Mouse (Mus musculus) gastrocnemius, adult 18-20 months (tissue): ENCODE results near the gene Itgb6. TPM values are rescaled to one million over a fixed set of nuclear protein-coding genes. Genes with fewer than 3 reads are reported as not detected.

ENCODE experiments used
- DNase-seq: peaks from one replicate; pipeline ENCODE4 v3.0.0; 2021; ENCODE audit warnings: low spot score
- long read RNA-seq, 2 experiments: library from polyadenylated mRNA; stranded (forward); transcript quantifications; one replicate each; pipeline ENCODE4 v2.0.0; 2021
- total RNA-seq, 2 experiments: library from RNA; stranded (reverse); gene quantifications; 2 replicates each; pipeline ENCODE4 v1.2.3; 2021

Gene Itgb6
- total RNA-seq: 10 to 100 TPM; 38.3 to 44.0 TPM
- long read RNA-seq, experiment 1, full-length matches to known transcripts: 16 of 22 reads
- long read RNA-seq, experiment 1, partial matches to known transcripts: 1 of 22 reads
- long read RNA-seq, experiment 1, other reads (novel, unspliced or antisense): 5 of 22 reads
- long read RNA-seq, experiment 2, partial matches to known transcripts: 2 of 7 reads
- long read RNA-seq, experiment 2, other reads (novel, unspliced or antisense): 3 of 7 reads

- peak; percentile 91 for DNase-seq
Measured at GRCm38 (mm10) chr2:60722514-60722913, at the start of gene Itgb6. Itgb6 (minus strand) TSS chr2:60722643.

DNA sequence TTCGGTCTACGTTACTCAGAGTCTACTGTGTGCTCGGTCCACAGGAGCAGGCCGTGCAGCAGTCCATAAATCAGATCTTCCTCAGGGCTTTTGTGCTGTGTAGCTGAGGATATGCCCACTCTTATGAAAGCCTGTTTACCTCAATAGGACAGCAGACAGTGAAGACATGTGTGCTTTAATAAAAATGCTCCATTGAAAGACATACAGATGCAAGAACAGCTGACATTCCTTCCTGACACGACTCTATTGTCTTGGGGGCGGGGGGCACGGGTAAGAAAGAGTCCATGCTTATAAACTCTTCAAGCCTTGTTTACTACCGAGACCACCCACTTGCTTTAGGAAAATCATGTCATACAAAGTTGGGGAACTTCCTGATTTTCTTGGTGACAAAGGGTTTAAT, 44.0 kb upstream of the Itgb6 start:
- no peak for DNase-seq

GRCm38 (mm10) chr2:60756218-60756617, 33.8 kb upstream of the Itgb6 start:
- no peak for DNase-seq

DNA sequence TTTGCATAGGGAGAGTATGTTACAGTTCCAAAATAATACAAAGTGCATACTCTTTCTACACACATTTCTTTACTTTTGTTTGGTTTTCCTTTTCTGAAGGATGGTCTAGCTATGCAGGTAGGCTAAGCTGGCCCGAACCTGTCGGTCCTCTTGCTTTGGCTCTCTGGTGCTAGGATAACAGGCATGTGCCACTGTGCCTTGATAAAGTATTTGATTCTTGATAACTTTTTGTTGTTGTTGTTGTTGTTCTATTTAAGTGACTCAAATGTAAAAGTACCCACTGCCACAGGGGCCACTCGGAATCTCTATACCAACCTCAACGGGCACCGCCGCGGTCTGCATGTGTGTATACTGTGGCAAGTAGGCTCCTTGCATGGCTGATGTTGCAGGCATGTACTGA, 32.7 kb upstream of the Itgb6 start:
- DNase-seq: no peak

DNA sequence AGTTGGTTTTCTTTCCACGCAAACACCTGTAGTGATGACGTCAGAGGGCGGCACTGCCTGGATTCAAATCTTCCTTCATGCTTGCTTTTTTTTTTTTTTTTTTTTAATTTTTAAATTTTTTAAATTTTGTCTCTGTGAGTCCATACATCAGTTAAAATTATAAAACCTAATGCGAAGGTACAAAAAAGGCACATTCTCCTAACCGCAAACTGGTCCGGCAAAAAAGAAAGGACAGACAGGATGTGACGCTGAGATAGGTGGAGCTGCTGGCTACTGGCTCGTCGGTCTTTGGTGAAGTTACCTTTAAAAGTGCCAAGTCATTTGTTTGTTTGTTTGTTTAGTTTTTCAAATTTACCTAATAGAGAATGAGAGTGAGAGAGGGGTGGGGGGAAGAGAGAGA, 28.8 kb upstream of the Itgb6 start:
- no peak for DNase-seq

DNA sequence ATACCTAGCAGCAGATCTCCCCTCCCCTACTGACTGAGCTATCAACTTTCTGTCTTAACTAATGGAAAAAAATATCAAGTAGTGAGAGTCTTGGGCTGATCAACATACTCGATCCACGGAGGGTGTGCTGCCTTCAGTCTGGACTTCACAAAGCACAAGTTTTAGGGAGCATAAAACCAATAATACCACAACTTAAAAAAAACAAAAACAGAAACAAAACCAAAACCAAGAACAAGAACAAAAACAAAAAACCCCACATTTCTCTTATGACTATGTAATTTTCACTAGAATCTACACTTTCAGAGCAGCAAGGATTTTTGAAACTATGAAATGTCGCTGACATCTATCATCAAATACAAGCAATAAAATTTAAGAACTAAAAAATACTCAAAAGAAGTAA, 28.1 kb upstream of the Itgb6 start:
- DNase-seq: no peak

DNA sequence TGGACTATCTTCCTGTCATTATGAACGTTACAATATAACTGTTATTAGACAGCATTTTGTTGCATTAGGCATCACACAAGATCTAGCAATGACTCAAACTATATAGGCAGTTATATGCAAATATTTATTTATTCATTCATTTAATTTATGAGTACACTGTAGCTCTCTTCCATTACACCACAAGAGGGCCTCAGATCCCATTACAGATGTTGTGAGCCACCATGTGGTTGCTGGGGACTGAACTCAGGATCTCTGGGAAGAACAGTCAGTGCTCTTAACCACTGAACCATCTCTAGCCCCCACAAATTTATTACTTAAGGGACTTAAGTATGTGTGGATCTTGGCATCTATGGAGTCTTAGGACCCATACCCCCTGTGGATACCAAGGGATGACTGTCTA, 26.1 kb upstream of the Itgb6 start:
- DNase-seq: no peak

GRCm38 (mm10) chr2:60747590-60747989, 25.1 kb upstream of the Itgb6 start:
- peak; percentile 64 for DNase-seq

- DNase-seq: no peak
Measured at GRCm38 (mm10) chr2:60744674-60745073, 22.2 kb upstream of the Itgb6 start.

GRCm38 (mm10) chr2:60739389-60740137, 17.1 kb upstream of the Itgb6 start:
- no peak for DNase-seq

DNA sequence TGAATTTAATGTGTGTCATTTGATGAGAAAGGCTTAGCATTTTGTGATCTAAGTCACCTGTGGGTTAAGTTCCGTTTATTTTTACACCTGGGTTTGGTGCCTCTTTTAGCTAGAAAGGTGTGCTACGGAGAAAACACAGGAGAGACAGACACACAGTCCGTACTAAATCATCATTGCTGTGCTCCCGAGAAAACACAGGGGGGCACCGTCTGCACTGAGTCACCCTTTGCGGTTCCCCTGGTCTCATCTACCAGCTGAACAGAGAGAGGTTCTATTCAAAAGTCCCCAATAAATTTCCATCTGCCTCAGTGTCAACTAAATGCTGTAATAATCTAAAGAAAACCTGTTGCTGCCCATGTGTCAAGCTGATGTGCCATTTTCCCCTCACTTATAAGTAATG, 8.5 kb upstream of the Itgb6 start:
- DNase-seq: no peak

- no peak for DNase-seq
Measured at GRCm38 (mm10) chr2:60730024-60730423, 7.6 kb upstream of the Itgb6 start.

DNA sequence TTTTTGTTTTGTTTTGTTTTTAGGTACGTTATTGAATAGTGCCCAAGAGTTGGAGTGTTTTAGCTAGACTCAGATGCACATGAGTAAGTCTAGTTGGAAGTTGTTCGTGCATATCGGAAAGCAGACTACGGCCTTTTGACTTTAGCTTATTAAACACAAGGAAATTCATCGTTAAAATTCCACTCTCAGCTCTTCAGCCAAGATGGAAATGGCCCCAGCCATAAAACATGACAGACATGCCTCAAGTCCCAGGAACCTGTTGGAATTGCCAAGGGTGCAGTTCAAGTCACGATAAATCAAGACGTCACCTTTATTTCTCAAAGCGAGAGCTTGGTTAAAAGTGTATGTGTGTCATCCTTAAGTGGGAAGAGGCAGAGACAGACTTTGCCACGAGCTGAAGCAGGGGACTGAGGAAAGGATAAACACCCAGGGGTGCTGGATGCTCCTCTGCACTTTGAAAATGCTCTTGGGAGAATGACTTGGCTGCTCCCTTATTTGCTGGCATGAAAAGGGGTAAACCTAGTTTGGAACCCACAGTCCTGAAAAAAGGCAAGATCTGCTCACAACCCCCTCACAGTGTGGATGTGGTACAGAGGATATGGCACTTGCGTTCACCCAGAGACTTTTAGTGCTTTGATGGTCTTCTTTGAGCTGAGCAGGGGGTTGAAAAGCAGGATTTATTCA, 6.6 kb upstream of the Itgb6 start:
- DNase-seq: no peak

DNA sequence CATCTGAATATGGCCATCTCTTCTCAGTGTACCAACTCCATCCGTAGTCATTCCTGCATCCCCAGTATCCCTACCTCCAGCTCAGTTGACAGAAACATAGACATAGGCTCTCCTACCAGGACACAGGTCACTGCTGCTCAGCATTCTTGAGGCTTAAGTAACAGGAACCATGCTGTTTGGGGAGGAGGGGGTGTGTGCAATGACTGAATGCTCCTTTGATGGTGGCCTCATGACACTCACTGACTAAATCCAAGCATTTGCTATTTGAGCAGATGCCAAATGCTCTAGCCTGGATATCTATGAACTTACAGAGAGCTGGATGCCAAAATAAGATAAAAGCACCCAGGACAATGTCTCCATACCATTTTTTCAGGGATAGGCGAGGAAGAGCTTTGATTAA, 2.2 kb upstream of the Itgb6 start:
- peak; percentile 0 for DNase-seq

- DNase-seq: peak; percentile 72
Measured at GRCm38 (mm10) chr2:60722967-60723366, 524 bp upstream of the Itgb6 start.

DNA sequence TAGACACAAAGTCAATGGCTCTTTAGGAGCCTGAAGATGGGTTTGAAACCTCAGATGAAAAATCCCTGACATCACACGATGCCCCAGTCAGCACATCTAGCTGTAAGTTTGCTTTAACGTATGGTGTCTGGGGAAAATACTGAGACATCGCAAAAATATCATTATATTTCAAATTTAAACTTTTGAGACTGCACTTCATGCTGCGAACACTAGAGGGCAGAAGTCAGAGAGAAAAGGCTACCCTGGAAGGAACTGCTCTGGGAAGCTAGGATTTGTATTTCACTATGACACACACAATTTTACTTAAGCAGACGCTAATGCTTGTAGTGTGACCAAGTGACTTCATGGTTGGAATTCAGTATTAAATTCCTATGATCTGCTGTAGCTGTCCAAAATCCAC, 1.5 kb downstream of the Itgb6 start:
- DNase-seq: peak; percentile 70

DNA sequence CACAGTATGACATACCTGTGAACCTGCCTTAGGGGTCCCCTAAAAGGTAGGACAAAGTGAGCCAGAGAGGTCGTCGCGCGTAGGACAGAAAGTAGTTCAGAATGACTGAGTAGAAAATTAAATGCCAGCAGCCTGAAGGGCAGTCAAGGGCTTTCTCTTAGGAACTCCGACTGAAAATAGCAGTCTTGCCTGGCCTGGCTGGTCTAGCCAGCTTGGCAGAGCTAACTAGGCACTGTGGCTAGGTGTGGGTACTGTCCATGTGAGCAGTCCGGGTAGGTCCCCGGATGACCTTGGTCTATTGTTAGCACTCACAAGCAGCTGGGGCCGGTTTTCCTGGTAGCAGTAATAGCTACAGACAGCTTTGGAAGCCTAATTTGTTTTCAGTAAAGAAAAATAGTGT, 2.2 kb downstream of the Itgb6 start:
- DNase-seq: peak; percentile 84

- no peak for DNase-seq
Measured at GRCm38 (mm10) chr2:60717348-60717747, 5.1 kb downstream of the Itgb6 start.

DNA sequence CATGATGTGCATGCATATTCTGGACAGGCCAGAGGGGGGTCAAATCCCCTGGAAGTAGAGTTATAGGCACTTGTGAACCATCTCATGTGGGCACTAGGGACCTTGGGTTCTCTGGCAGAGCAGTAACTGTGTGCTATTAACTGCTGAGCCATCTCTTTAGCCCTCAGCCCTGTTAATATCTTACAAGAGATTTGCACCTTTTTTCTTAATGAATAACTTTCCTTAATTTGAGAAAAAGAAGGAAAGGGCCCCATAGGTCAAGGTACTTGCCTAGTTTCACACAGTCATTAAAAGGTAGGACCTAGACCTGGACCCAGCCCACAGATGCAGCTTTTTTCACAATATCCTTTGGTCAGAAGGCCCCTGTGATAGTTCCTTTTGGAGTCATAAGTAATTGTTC, 5.9 kb downstream of the Itgb6 start:
- no peak for DNase-seq

- no peak for DNase-seq
Measured at GRCm38 (mm10) chr2:60715771-60716170, 6.7 kb downstream of the Itgb6 start.

DNA sequence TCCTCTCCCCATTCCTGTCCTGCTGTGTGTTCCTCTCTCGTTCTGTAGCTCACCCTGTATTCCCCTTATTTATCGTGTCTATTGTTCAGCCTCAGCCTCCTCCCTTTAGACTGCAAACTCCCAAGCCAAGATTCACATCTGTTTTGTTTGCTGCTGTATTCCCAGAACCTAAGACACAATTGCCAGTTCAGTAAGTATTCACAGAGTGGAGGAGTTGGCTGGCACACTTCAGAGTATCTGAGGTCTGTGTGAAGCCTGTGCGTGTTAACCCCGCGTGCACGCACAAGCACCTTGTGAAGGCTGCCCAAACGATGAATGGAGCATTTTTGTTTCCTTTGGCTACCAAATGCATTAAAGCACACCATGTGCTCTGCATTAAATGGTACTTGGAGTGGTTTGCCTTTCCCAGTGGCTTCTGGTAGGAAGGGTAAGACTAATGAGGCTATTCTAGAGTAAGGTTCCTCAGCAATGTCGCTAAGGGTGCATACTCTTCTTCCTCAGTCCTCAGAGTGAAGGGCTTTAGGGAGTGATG, 7.4 kb downstream of the Itgb6 start:
- DNase-seq: peak; percentile 2

DNA sequence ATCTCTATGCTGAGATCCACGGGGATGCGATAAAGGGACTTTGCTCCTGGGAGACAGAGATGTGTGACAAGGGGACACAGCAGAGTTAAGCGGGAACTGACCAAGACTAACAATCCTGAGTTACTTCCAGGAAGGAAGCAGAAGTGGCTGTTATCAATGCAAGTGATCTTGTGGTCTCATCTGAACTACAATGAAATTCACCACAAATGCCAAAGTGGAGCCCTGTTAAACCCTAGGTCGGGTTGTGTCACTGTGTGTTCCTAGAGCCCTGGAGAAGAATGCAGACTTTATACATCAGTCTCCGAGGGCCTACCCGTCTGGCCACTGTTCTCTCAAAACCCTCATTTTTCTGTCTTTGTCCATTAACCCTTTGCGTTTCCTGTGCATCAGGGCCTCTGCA, 8.0 kb downstream of the Itgb6 start:
- DNase-seq: peak; percentile 3
